Mouse (Mus musculus) heart, embryonic 16.5 days (tissue): ENCODE data around the gene Fcho2. TPM values are rescaled to one million over a fixed set of nuclear protein-coding genes. Genes with fewer than 3 reads are reported as not detected.

Experiments
- ATAC-seq: fragments of 200-750 bp; cut with Nextera tagmentation; replicated peaks from 2 replicates; pipeline ENCODE4 v1.8.0; 2017; ENCODE audit warnings: moderate number of reproducible peaks; ENCODE audit not compliant: insufficient read depth, low FRiP score; ENCODE audit errors: extremely low read depth
- H3K27ac ChIP-seq: fragments of 300-500 bp; sonication (generic); 2 replicates; pipeline ENCODE4 v1.5.1; 2014; ENCODE audit warnings: mild to moderate bottlenecking, low read length, control low read depth, moderate library complexity
- H3K27me3 ChIP-seq: fragments of 300-500 bp; sonication (generic); 2 replicates; pipeline ENCODE4 v1.6.1; 2014; ENCODE audit warnings: low read length, mixed read lengths; ENCODE audit not compliant: control insufficient read depth, insufficient read depth
- H3K36me3 ChIP-seq: fragments of 300-500 bp; sonication (generic); 2 replicates; pipeline ENCODE4 v1.6.1; 2014; ENCODE audit not compliant: control insufficient read depth, insufficient read depth
- H3K4me1 ChIP-seq: fragments of 300-500 bp; sonication (generic); 2 replicates; pipeline ENCODE4 v1.6.1; 2014; ENCODE audit warnings: low read length, mixed read lengths; ENCODE audit not compliant: control insufficient read depth, insufficient read depth
- H3K4me2 ChIP-seq: fragments of 300-500 bp; sonication (generic); 2 replicates; pipeline ENCODE4 v1.6.1; 2014; ENCODE audit warnings: low read depth, mild to moderate bottlenecking, control low read depth, low read length
- H3K4me3 ChIP-seq: fragments of 300-500 bp; sonication (generic); 2 replicates; pipeline ENCODE4 v1.5.1; 2014; ENCODE audit warnings: mild to moderate bottlenecking, control low read depth, low read length
- H3K9ac ChIP-seq: fragments of 300-500 bp; sonication (generic); 2 replicates; pipeline ENCODE4 v1.6.1; 2014; ENCODE audit warnings: low read length, control low read depth
- H3K9me3 ChIP-seq: fragments of 300-500 bp; sonication (generic); replicated peaks from 2 replicates; pipeline ENCODE4 v1.6.1; 2016; ENCODE audit warnings: low read length; ENCODE audit not compliant: control insufficient read depth
- WGBS: fragments of 180-500 bp; shearing (Covaris S2); extraction: QIAGEN DNeasy Blood & Tissue Kit; methylation state at CpG from one replicate; pipeline ENCODE4 v1.1.7; 2014; 5-methylcytosine and 5-hydroxymethylcytosine counted together
- polyA plus RNA-seq: library from polyadenylated mRNA; unstranded; fragments of >200 nt; fragmentation: Nextera tagmentation; extraction: Ambion mirVana; gene quantifications from 2 replicates; pipeline ENCODE4 v1.2.1, GENCODE M21; 2015

Gene Fcho2
- polyA plus RNA-seq, 1 experiment from 2014 or later, result 28.2 TPM

DNA sequence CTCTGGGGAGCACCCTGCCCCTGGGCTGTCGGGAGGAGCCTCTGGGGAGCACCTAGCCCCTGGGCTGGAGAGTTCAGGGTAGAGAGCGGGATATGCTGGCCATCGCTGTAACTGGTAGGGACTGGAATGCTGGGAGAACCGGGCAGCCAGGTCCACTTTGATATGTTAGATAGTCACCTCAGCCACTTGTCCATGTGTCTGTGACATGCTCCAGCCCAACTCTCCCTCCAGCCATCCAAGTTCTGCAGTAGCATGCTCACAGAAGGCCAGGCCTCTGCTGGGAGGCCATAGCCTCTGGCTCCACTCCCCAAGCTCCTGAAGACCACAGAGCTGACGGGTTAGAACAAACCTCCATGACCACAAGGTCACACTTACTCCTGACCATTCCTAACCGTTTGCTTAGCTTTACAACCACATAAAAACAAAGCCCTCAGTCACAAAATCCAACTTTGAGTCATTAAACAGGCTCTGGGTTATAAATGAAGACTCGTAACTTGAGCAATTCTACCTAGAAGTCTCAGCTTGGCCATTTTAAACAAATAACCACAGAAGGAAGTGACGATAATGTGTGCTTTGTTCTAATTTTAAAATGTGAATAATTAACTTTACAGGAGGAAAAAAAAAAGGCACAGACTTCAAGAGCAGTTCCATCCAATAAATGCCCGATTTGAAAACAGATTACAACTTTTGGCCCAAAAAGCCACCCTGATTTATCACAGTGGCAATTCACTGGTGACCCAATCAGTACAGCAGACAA lies 130.9 kb downstream of the Fcho2 start:
- Histone ChIP-seq H3K4me2 (no peak overlapping the region), H3K4me3 (no peak overlapping the region), H3K36me3 (no peaks in the 10 kb centered on the region), H3K9me3 (no peaks in the 10 kb centered on the region), H3K27me3 (no peaks in the 10 kb centered on the region), H3K9ac (no peak overlapping the region), H3K4me1 (peaks cover 7% of the 10 kb centered on the region), H3K27ac (no peak overlapping the region)
- no peak for ATAC-seq
- WGBS, result 63% methylated on average over 9 of the region's 9 CpGs

DNA sequence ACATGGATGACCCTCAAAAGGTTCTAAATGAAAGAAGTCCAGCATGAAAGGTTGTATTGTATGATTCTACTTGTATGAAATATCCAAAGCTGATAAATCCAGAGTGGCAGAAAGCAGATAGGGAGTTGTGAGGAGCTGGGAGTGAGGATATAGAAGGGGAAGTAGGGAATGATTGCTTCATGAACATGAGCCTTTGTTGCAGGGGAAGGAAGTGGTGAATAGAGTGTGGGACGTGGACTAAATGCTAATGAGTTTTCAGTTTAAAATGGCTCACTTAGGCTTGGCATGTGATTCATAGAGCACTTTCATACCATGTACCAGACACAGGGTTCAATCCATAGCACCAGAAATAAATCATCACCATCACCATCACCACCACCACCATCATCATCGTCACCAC lies 131.8 kb downstream of the Fcho2 start:
- no peak for ATAC-seq
- H3K9me3 ChIP-seq, result no peaks in the 10 kb centered on the region
- 77% methylated on average over 2 of the region's 2 CpGs for WGBS
- no peak overlapping the region for H3K4me3 ChIP-seq
- H3K4me2 ChIP-seq, result no peak overlapping the region
- H3K4me1 ChIP-seq, result peaks cover 6% of the 10 kb centered on the region
- H3K9ac ChIP-seq, result no peak overlapping the region
- H3K27ac ChIP-seq, result no peak overlapping the region
- H3K36me3 ChIP-seq, result no peaks in the 10 kb centered on the region
- H3K27me3 ChIP-seq, result no peaks in the 10 kb centered on the region

- H3K27ac ChIP-seq, result no peak overlapping the region
- 0 out of 2 replicates have a peak, but pooled peaks have one; percentile 18 for ATAC-seq
- no peaks in the 10 kb centered on the region for H3K27me3 ChIP-seq
- no peaks in the 10 kb centered on the region for H3K36me3 ChIP-seq
- 81% methylated on average over 5 of the region's 5 CpGs for WGBS
- no peak overlapping the region for H3K4me3 ChIP-seq
- no peaks in the 10 kb centered on the region for H3K9me3 ChIP-seq
- H3K9ac ChIP-seq, result no peak overlapping the region
- H3K4me1 ChIP-seq, result peaks cover 6% of the 10 kb centered on the region
- no peak overlapping the region for H3K4me2 ChIP-seq
Observed at GRCm38 (mm10) chr13:98680470-98681060, 134.7 kb downstream of the Fcho2 start.

GRCm38 (mm10) chr13:98679631-98680041 lies 135.6 kb downstream of the Fcho2 start:
- Histone ChIP-seq H3K36me3 (no peaks in the 10 kb centered on the region), H3K9ac (no peak overlapping the region), H3K9me3 (no peaks in the 10 kb centered on the region), H3K4me2 (no peak overlapping the region), H3K27ac (no peak overlapping the region), H3K27me3 (no peaks in the 10 kb centered on the region), H3K4me1 (peaks cover 6% of the 10 kb centered on the region), H3K4me3 (no peak overlapping the region)
- ATAC-seq, result no peak
- 31% methylated on average over 4 of the region's 4 CpGs for WGBS

DNA sequence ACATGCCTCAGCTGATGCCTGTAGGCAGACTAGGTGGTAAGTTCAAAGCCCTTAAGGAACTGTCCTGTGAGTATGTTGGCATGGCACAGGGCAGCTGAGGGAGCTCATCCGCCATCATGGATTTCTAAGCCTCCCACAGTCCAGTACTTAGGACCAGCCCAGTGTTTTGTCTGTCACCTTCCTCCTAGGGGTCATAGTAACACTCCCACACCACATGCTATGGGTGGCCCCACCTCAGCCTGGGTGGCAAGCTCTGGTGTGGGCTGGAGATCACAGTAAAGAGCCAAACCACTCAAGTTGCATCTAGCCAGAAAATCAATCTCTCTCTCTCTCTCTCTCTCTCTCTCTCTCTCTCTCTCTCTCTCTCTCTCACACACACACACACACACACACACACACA lies 136.0 kb downstream of the Fcho2 start:
- Histone ChIP-seq H3K4me3 (no peak overlapping the region), H3K9me3 (no peaks in the 10 kb centered on the region), H3K4me2 (no peak overlapping the region), H3K27me3 (no peaks in the 10 kb centered on the region), H3K9ac (no peak overlapping the region), H3K4me1 (peaks cover 6% of the 10 kb centered on the region), H3K27ac (no peak overlapping the region), H3K36me3 (no peaks in the 10 kb centered on the region)
- 90% methylated on average over 1 of the region's 1 CpGs for WGBS
- ATAC-seq, result no peak

- H3K9me3 ChIP-seq, result no peaks in the 10 kb centered on the region
- no peak overlapping the region for H3K27ac ChIP-seq
- H3K4me1 ChIP-seq, result no peaks in the 10 kb centered on the region
- 62% methylated on average over 4 of the region's 4 CpGs for WGBS
- no peak overlapping the region for H3K9ac ChIP-seq
- no peak overlapping the region for H3K4me3 ChIP-seq
- no peaks in the 10 kb centered on the region for H3K27me3 ChIP-seq
- H3K4me2 ChIP-seq, result no peak overlapping the region
- H3K36me3 ChIP-seq, result no peaks in the 10 kb centered on the region
- ATAC-seq, result no peak
Observed at GRCm38 (mm10) chr13:98673922-98674321, 141.3 kb downstream of the Fcho2 start.

Other genes starting within 250 kb of the Fcho2 start
- gene Tmem174, start 178.0 kb downstream of the Fcho2 start, polyA plus RNA-seq, result not detected in 2 replicates
- gene Tmem171, start 120.6 kb downstream of the Fcho2 start, polyA plus RNA-seq, result 1.3 and 3.7 TPM in 2 replicates
- gene Tnpo1, start 110.9 kb upstream of the Fcho2 start, polyA plus RNA-seq, result 39.5 and 40.5 TPM in 2 replicates
- not detected in 2 replicates for gene 1700024P04Rik, start 169.1 kb upstream of the Fcho2 start, polyA plus RNA-seq